Mouse (Mus musculus): Measurements from ENCODE around the gene Efcab2.
A peak's percentile ranks its signal among the peaks of the same experiment; 100 is the strongest.

DNA sequence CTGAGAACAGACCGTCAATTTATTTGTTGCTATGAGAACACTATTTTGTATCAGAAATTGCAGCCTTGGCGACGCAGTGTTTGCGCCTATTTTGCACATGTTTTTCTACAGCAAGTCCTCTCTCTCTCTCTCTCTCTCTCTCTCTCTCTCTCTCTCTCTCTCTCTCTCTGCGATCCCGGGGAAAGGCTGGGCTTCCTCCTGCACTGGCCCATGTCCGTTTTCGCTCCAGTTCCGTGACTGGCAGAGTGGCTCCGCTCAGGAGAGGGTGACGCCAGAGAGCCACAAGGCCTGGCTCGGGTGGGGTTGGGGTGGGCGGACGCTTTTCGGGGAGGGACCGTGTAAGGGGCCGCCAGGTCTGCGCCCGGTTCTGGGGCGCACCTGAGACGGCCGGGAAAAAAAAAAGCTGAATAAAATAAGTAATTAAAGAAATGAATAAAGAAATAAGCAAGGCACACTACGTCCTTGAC is 407 bp upstream of the Efcab2 start:
- TF ChIP-seq CTCF (IDR thresholded peaks at IDR 0.05; ENCODE audit: low read depth, low read length) (no peak), POLR2A (IDR thresholded peaks at IDR 0.05; ENCODE audit: extremely low read depth, insufficient read depth, low read length) (peak; percentile 62; the same call in 1 of the 2 replicates)
